Mouse (Mus musculus): Measurements from ENCODE around the gene Padi3. TPM values are rescaled to one million over a fixed set of nuclear protein-coding genes. Genes with fewer than 3 reads are reported as not detected.

Padi3 gene
- polyA plus RNA-seq, 1 experiment from 2014 or later = 0.14 TPM

- Histone ChIP-seq H3K9me3 (replicated peaks) (no peaks in the 10 kb centered on the region), H3K4me1 (replicated peaks) (peaks cover 5% of the 10 kb centered on the region), H3K4me2 (no peak overlapping the region), H3K27me3 (no peaks in the 10 kb centered on the region), H3K4me3 (no peak overlapping the region), H3K36me3 (no peaks in the 10 kb centered on the region), H3K27ac (no peak overlapping the region), H3K9ac (no peak overlapping the region)
- no peak for ATAC-seq (replicated peaks; ENCODE audit: insufficient number of reproducible peaks, insufficient read depth, low FRiP score, low read depth)
- WGBS = 79% methylated on average over 1 of the region's 1 CpGs
These were observed 32.5 kb upstream of the Padi3 start for GRCm38 (mm10) chr4:140842909-140843308.

- WGBS = 22% methylated on average over 8 of the region's 8 CpGs
- ATAC-seq (replicated peaks; ENCODE audit: insufficient number of reproducible peaks, insufficient read depth, low FRiP score, low read depth) = 0 out of 2 replicates have a peak, but pooled peaks have one; percentile 25
- Histone ChIP-seq H3K9me3 (replicated peaks) (no peaks in the 10 kb centered on the region), H3K4me3 (0 out of 2 replicates have a peak overlapping the region, but pooled peaks have one; percentile 5), H3K9ac (no peak overlapping the region), H3K4me2 (peak overlapping the region; percentile 37), H3K27me3 (peaks cover 19% of the 10 kb centered on the region), H3K36me3 (no peaks in the 10 kb centered on the region), H3K4me1 (replicated peaks) (peaks cover 17% of the 10 kb centered on the region), H3K27ac (no peak overlapping the region)
These were observed 27.4 kb upstream of the Padi3 start for GRCm38 (mm10) chr4:140837879-140838278.

GRCm38 (mm10) chr4:140836208-140836866 is 25.9 kb upstream of the Padi3 start:
- Histone ChIP-seq H3K4me2 (no peak overlapping the region), H3K9ac (no peak overlapping the region), H3K27me3 (peaks cover 23% of the 10 kb centered on the region), H3K4me1 (replicated peaks) (peaks cover 17% of the 10 kb centered on the region), H3K36me3 (no peaks in the 10 kb centered on the region), H3K27ac (no peak overlapping the region), H3K4me3 (no peak overlapping the region), H3K9me3 (replicated peaks) (no peaks in the 10 kb centered on the region)
- no peak for ATAC-seq (replicated peaks; ENCODE audit: insufficient number of reproducible peaks, insufficient read depth, low FRiP score, low read depth)
- WGBS = 59% methylated on average over 11 of the region's 11 CpGs

- Histone ChIP-seq H3K27ac (no peak overlapping the region), H3K4me3 (no peak overlapping the region), H3K9ac (no peak overlapping the region), H3K4me2 (no peak overlapping the region), H3K4me1 (replicated peaks) (peaks cover 17% of the 10 kb centered on the region), H3K27me3 (peaks cover 30% of the 10 kb centered on the region), H3K36me3 (no peaks in the 10 kb centered on the region), H3K9me3 (replicated peaks) (no peaks in the 10 kb centered on the region)
- 0 out of 2 replicates have a peak, but pooled peaks have one; percentile 31 for ATAC-seq (replicated peaks; ENCODE audit: insufficient number of reproducible peaks, insufficient read depth, low FRiP score, low read depth)
- WGBS = 16% methylated on average over 10 of the region's 10 CpGs
These were observed 25.2 kb upstream of the Padi3 start for GRCm38 (mm10) chr4:140835682-140836081.

- no peak overlapping the region for H3K4me3 ChIP-seq
- no peaks in the 10 kb centered on the region for H3K36me3 ChIP-seq
- peaks cover 17% of the 10 kb centered on the region for H3K4me1 ChIP-seq (replicated peaks)
- no peak overlapping the region for H3K27ac ChIP-seq
- H3K9ac ChIP-seq = no peak overlapping the region
- 80% methylated on average over 6 of the region's 6 CpGs for WGBS
- peaks cover 38% of the 10 kb centered on the region for H3K27me3 ChIP-seq
- ATAC-seq (replicated peaks; ENCODE audit: insufficient number of reproducible peaks, insufficient read depth, low FRiP score, low read depth) = no peak
- H3K4me2 ChIP-seq = no peak overlapping the region
- H3K9me3 ChIP-seq (replicated peaks) = no peaks in the 10 kb centered on the region
These were observed 24.0 kb upstream of the Padi3 start for GRCm38 (mm10) chr4:140834327-140834934.

GRCm38 (mm10) chr4:140832821-140833220 is 22.4 kb upstream of the Padi3 start:
- Histone ChIP-seq H3K27me3 (peaks cover 38% of the 10 kb centered on the region), H3K4me1 (replicated peaks) (peaks cover 10% of the 10 kb centered on the region)

GRCm38 (mm10) chr4:140831808-140832207 is 21.4 kb upstream of the Padi3 start:
- Histone ChIP-seq H3K27ac (no peak overlapping the region), H3K9me3 (replicated peaks) (no peaks in the 10 kb centered on the region), H3K9ac (no peak overlapping the region), H3K36me3 (no peaks in the 10 kb centered on the region), H3K4me1 (replicated peaks) (peaks cover 8% of the 10 kb centered on the region; the same call in 1 of the 2 replicates), H3K4me3 (no peak overlapping the region), H3K27me3 (peaks cover 38% of the 10 kb centered on the region), H3K4me2 (no peak overlapping the region)
- no peak for ATAC-seq (replicated peaks; ENCODE audit: insufficient number of reproducible peaks, insufficient read depth, low FRiP score, low read depth)
- WGBS = 78% methylated on average over 4 of the region's 4 CpGs

More at GRCm38 (mm10) chr4:140832821-140833220, 22.4 kb upstream of the Padi3 start:
- Histone ChIP-seq H3K36me3 (no peaks in the 10 kb centered on the region), H3K9ac (no peak overlapping the region), H3K4me2 (no peak overlapping the region), H3K4me3 (no peak overlapping the region), H3K9me3 (replicated peaks) (no peaks in the 10 kb centered on the region), H3K27ac (no peak overlapping the region)
- no peak for ATAC-seq (replicated peaks; ENCODE audit: insufficient number of reproducible peaks, insufficient read depth, low FRiP score, low read depth)
- WGBS = 54% methylated on average over 8 of the region's 8 CpGs

- no peak for ATAC-seq (replicated peaks; ENCODE audit: insufficient number of reproducible peaks, insufficient read depth, low FRiP score, low read depth)
These were observed 16.8 kb upstream of the Padi3 start for GRCm38 (mm10) chr4:140827237-140827636.

GRCm38 (mm10) chr4:140825942-140826341 is 15.5 kb upstream of the Padi3 start:
- no peaks in the 10 kb centered on the region for H3K36me3 ChIP-seq
- 47% methylated on average over 11 of the region's 11 CpGs for WGBS
- H3K4me3 ChIP-seq = no peak overlapping the region
- H3K27ac ChIP-seq = no peak overlapping the region
- H3K4me1 ChIP-seq (replicated peaks) = no peaks in the 10 kb centered on the region
- H3K27me3 ChIP-seq = peaks cover 11% of the 10 kb centered on the region
- no peak overlapping the region for H3K9ac ChIP-seq
- peaks cover 3% of the 10 kb centered on the region; the same call in 1 of the 2 replicates for H3K9me3 ChIP-seq (replicated peaks)
- ATAC-seq (replicated peaks; ENCODE audit: insufficient number of reproducible peaks, insufficient read depth, low FRiP score, low read depth) = no peak
- no peak overlapping the region for H3K4me2 ChIP-seq

More at GRCm38 (mm10) chr4:140827237-140827636, 16.8 kb upstream of the Padi3 start:
- 51% methylated on average over 3 of the region's 3 CpGs for WGBS
- peaks cover 3% of the 10 kb centered on the region; the same call in 1 of the 2 replicates for H3K9me3 ChIP-seq (replicated peaks)
- H3K4me3 ChIP-seq = no peak overlapping the region
- no peaks in the 10 kb centered on the region for H3K4me1 ChIP-seq (replicated peaks)
- no peak overlapping the region for H3K9ac ChIP-seq
- H3K27ac ChIP-seq = no peak overlapping the region
- no peak overlapping the region for H3K4me2 ChIP-seq
- H3K27me3 ChIP-seq = peaks cover 20% of the 10 kb centered on the region
- H3K36me3 ChIP-seq = no peaks in the 10 kb centered on the region

GRCm38 (mm10) chr4:140821988-140822387 is 11.5 kb upstream of the Padi3 start:
- ATAC-seq (replicated peaks; ENCODE audit: insufficient number of reproducible peaks, insufficient read depth, low FRiP score, low read depth) = no peak
- Histone ChIP-seq H3K27me3 (no peaks in the 10 kb centered on the region), H3K9me3 (replicated peaks) (peaks cover 3% of the 10 kb centered on the region; the same call in 1 of the 2 replicates), H3K36me3 (no peaks in the 10 kb centered on the region), H3K4me3 (no peak overlapping the region), H3K9ac (no peak overlapping the region), H3K27ac (no peak overlapping the region), H3K4me1 (replicated peaks) (peaks cover 1% of the 10 kb centered on the region), H3K4me2 (no peak overlapping the region)
- 73% methylated on average over 5 of the region's 5 CpGs for WGBS

GRCm38 (mm10) chr4:140817413-140817812 is 7.0 kb upstream of the Padi3 start:
- peaks cover 43% of the 10 kb centered on the region for H3K4me1 ChIP-seq (replicated peaks)
- H3K9me3 ChIP-seq (replicated peaks) = no peaks in the 10 kb centered on the region; the same call in 1 of the 2 replicates
- no peak overlapping the region for H3K27ac ChIP-seq
- H3K9ac ChIP-seq = no peak overlapping the region
- H3K4me3 ChIP-seq = no peak overlapping the region
- no peaks in the 10 kb centered on the region; the same call in 1 of the 2 replicates for H3K27me3 ChIP-seq
- no peak for ATAC-seq (replicated peaks; ENCODE audit: insufficient number of reproducible peaks, insufficient read depth, low FRiP score, low read depth)
- no peaks in the 10 kb centered on the region for H3K36me3 ChIP-seq
- 93% methylated on average over 8 of the region's 8 CpGs for WGBS
- H3K4me2 ChIP-seq = no peak overlapping the region
